Mouse (Mus musculus): ENCODE measurements around the gene Gm960.

GRCm38 (mm10) chr19:4701221-4701620, 2.8 kb upstream of the Gm960 start:
- no peak for TF ChIP-seq CTCF (IDR thresholded peaks at IDR 0.05; ENCODE audit: low read depth)
- TF ChIP-seq EP300 (IDR thresholded peaks at IDR 0.05; ENCODE audit: low read depth) = no peak

All from liver, embryonic 14.5 days (tissue).